Mouse (Mus musculus) urinary bladder, postnatal 36 days (tissue): Measurements from ENCODE around the gene Zfp280d.
A peak's percentile ranks its signal among the peaks of the same experiment; 100 is the strongest.

Source experiments
- DNase-seq, 2 experiments: peaks; one replicate each; pipeline ENCODE4 v3.0.0; 2022; ENCODE audit warnings: low spot score in 2 of 2, mixed read lengths in 1 of 2

The Zfp280d gene

GRCm38 (mm10) chr9:72274677-72275076, at the start of gene Zfp280d:
Zfp280d (plus strand) TSS chr9:72274860.
- peak; percentile 84 to 91 for DNase-seq

GRCm38 (mm10) chr9:72226536-72226935, 48.1 kb upstream of the Zfp280d start:
- DNase-seq: no peak

GRCm38 (mm10) chr9:72252656-72253055, 22.0 kb upstream of the Zfp280d start:
- no peak for DNase-seq

- no peak for DNase-seq
Measured at GRCm38 (mm10) chr9:72255227-72255626, 19.4 kb upstream of the Zfp280d start.

DNA sequence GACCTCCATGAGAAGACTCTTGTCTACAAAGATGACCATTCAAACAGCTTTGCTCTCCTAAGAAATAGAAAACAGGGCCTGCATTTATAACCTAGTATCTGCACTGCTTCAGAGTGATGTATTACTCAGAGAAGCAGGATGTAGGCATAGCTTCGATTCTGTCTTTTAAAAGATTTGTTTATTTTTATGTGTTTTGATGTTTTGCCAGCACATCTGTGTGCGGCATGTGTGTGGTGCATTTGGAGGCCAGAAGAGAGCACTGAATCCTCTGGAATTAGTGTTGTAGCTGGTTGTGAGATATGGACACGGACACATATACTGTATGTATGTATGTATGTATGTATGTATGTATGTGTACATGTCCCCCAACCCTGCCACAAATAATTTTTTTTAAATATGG, 18.0 kb upstream of the Zfp280d start:
- DNase-seq: no peak

- no peak for DNase-seq
Measured at GRCm38 (mm10) chr9:72260337-72260736, 14.3 kb upstream of the Zfp280d start.

DNA sequence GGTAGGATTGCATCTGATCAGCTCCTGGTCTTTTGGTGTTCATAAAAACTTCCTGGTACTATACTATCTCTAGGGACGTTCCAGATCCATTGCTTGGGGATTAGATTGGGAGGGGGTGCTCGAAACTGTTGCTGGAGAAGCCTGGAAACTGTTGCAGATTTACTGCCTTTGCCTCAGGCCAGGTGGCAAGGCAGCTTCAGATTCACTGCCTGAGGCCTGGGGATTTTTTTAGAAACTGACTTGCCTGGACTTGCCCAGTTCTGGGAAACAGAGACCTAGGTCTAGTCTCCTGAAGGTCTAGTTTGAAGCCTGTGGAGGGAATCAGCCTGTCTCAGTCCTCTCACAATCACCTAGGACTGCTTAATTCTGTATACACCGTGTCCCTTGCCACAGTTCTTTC, 9.8 kb upstream of the Zfp280d start:
- DNase-seq: no peak

DNA sequence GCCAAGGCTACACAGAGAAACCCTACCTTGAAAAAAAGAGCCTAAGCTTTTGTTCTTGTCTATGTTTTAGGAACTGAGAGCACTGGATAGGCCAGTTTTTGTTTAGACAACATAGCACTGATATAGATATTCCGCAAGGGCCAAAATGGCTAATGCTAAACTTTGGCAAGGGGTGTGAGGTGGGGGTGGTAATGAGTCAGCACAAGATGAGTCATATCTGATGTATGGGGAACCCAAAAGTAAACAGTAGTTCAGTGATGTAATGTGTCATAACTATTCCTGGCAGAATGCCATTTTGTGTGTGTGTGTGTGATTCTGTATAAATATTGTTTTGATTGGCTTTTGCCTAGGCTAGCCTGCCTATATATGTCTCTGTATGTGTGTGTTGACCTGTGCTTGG, 4.5 kb upstream of the Zfp280d start:
- DNase-seq: peak; percentile 9 to 12

DNA sequence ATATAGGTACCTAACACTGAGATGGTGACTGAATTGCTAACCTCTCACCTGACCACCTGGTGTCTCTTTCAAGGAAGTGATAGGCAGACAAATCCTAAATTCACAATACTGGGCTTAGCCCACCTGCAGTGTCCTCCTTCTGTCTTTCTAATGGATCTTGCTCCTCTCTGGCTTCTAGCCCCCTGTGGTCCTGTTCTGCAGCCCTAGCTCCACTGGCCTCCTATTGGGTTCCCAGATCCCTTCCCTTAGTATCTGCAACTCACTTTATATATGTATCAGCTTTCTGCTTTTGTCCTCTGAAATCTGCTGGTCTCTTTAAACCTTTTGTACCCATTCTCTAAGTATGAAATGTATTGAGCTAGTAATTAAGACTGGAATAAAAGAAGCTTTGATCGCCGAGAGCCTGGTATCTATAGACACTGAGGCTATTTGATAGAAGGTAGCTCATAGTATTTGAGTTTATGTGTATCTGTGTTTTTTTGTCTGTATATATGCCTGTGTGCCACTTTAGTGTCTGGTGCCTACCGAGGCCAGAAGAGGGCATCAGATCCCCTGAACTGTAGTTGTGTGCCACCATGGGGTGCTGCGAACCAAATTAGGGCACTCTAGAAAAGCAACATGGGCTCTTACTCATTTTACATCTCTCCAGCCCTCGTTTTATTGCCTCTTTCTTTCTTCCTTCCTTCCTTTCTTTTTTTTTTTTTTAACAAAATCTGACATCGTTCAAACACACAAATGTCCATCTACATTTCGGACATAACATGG, 832 bp upstream of the Zfp280d start:
- DNase-seq: no peak

GRCm38 (mm10) chr9:72275101-72275978, 680 bp downstream of the Zfp280d start:
- peak; percentile 30 to 44 for DNase-seq

GRCm38 (mm10) chr9:72275979-72276500, 1.4 kb downstream of the Zfp280d start:
- no peak for DNase-seq

DNA sequence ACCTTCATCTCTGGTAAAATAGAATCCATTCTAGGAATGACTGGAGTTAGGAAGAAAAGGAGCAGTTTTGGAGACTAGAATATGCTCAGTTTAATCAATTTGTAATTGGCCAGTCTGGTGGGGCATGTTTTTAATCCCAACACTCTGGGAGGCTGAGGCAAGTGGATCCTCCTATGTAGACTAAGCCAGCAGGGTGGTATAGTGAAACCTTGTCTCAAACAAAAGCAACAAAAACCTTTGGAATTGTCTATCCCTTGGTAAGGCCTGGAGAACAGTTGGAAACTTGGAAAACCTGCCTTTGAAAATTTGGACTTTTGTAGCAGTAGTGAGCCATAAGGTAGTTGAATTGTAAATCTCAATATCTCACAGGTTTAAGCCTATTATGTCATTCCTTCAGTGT, 2.3 kb downstream of the Zfp280d start:
- no peak for DNase-seq

GRCm38 (mm10) chr9:72279943-72280342, 5.3 kb downstream of the Zfp280d start:
- DNase-seq: no peak

DNA sequence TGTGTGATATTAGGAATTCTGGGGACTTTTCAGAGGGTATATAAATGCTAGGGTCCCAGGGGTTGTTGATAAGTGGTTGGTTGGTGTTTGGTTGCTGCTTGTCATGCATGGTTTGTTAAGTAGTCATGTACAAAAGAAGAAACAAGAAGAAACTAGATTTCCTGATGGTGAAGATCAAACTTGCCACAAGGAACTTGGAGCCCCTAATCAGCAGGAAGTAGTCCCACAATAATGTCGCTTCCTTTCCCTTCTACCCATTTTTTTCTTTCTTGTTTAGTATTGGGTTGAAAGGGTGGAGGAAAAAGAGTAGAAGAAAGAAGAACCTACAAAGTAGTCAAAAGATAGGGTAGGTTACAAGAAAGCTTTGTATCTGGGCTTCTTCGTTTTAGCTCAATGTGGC, 13.0 kb downstream of the Zfp280d start:
- DNase-seq: no peak

DNA sequence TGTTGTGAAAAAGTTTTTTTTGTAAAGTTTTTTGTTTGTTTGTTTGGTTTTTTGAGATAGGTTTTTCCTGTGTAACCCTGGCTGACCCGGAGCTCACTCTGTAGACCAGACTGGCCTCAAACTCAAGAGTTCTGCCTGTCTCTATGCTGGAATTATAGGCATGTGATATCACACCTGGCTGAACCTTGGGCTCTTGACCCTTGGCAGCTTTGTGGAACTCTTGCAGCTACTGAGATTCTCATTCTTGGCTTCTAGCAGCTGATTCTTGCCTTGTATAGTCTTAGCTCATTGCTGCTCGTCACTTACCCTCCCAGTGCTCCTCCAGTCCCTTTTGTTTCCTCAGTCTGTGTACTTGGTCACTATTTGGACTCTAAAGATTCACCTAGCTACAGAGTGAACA, 13.6 kb downstream of the Zfp280d start:
- no peak for DNase-seq

- DNase-seq: no peak
Measured at GRCm38 (mm10) chr9:72289094-72289493, 14.4 kb downstream of the Zfp280d start.

- DNase-seq: no peak
Measured at GRCm38 (mm10) chr9:72294076-72294475, 19.4 kb downstream of the Zfp280d start.

DNA sequence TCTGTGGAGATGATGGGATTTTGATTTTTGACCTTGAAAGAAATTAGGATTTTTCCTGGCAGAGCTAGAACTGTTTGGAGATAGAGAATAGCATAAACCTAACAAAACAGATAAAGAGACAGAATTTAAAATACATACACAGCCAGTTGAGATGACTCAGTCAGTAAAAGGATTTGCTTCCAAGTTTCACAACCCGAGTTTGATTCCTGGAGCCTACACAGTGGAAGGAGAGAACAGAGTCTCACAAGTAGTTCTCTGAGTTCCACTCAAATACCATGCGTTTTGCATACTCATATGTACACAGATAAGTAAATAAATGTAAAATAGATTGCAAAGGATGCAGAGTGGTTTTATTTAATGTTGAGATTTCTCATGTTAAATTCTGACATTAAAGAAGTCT, 35.1 kb downstream of the Zfp280d start:
- no peak for DNase-seq

DNA sequence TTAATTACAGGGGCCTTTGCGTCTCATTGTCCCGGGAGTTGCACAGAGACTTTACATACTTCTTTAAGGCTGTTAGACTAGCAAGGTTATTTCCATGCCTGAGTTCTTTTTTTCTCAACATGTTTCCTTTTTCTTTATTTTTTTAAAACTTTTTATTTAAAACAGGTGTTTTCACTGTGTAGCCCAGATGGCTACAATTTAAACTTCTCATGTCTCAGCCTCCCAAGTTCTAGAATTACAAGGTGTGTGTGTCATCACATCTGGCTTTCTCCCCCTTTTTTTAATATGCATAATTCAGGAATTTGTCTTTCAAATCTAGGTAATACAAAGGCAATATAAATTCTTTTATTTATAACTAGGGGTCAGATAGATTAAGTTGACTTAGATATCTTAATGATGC, 58.6 kb downstream of the Zfp280d start:
- DNase-seq: no peak

DNA sequence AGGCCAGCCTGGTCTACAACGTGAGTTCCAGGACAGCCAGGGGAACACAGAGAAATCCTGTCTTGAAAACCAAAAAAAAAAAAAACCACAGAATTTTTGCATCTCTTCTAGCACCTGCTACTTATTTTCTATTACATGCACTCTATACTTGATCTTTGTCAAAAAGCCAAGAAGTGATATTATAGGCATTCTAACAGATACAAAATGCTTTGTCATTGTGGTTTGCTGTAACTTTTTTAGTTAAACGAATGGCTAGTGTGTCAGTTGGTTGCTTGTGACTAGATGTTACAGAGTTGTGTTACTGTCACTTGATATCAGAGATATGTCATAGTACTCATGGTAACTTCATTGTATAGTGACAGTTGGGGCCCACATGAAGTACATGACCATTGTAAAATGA, 61.4 kb downstream of the Zfp280d start:
- DNase-seq: no peak

GRCm38 (mm10) chr9:72339119-72339518, 64.5 kb downstream of the Zfp280d start:
- no peak for DNase-seq

GRCm38 (mm10) chr9:72343844-72344243, 69.2 kb downstream of the Zfp280d start:
- DNase-seq: no peak

DNA sequence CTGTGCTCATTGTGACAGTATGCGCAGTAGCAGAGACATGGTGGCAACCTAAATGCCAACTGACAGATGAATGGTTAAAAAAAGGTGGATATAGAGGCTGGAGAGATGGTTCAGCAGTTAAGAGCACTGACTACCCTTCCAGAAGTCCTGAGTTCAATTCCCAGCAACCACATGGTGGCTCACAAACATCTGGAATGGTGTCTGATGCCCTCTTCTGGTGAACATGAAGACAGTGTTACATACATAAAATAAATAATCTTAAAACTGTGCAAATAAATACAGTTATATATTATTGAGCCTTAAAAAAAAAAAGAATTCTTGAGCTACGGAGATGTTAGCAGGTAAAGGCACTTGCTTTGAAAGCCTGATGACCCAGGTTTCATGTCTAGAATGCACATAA, 97.7 kb downstream of the Zfp280d start:
- no peak for DNase-seq
